11 mouse cellular contexts compared by ENCODE assay signal in genomic region chr3:20334681-20335080, GRCm38 (mm10). TPM values are rescaled to one million over a fixed set of nuclear protein-coding genes. Genes with fewer than 3 reads are reported as not detected.
DNase-seq lines count a peak whose midpoint lies in the region; ATAC-seq and TF ChIP-seq lines count a peak whose summit lies in the region.
"Had no signal": no experiment of that assay in that cellular context is flagged by ENCODE, and none has a peak within 500 bp of the region (broad histone marks: within the 10 kb centered on the region; RNA-seq: fewer than 3 reads in every experiment).

No protein-coding gene starts in this region.

- no peak overlapping the region for H3K27ac ChIP-seq in left cerebral cortex, adult 2 months
- H3K27ac ChIP-seq: neural tube, embryonic 13.5 days had no signal

- no peaks in the 10 kb centered on the region for H3K9me3 ChIP-seq in G1E (replicated peaks)
- H3K9me3 ChIP-seq: neural tube, embryonic 13.5 days had no signal

- peak; percentile 18 for TF ChIP-seq CTCF in left cerebral cortex, adult 2 months (IDR thresholded peaks at IDR 0.05)
- TF ChIP-seq CTCF in G1E (IDR thresholded peaks at IDR 0.05; ENCODE audit: low read depth, low read length), result peak; percentile 39; the same call in 1 of the 2 replicates

- H3K36me3 ChIP-seq in G1E (replicated peaks), result no peaks in the 10 kb centered on the region
- H3K36me3 ChIP-seq: neural tube, embryonic 13.5 days had no signal

- no peaks in the 10 kb centered on the region for H3K4me1 ChIP-seq in G1E (ENCODE audit: insufficient read depth, low read depth, low read length)
- H3K4me1 ChIP-seq: neural tube, embryonic 13.5 days had no signal

- DNase-seq in left cerebral cortex, adult 2 months (ENCODE audit: extremely low spot score in 1 of 2, low spot score in 2 of 2), result no peak
- DNase-seq in left cerebral cortex, postnatal 10 days (ENCODE audit: extremely low spot score in 1 of 2, low spot score in 2 of 2), result no peak
- peak; percentile 2 for DNase-seq in G1E (ENCODE audit: low spot score)
- peak; percentile 50 to 63 for DNase-seq in adrenal gland, postnatal 36 days
- peak; percentile 47 for DNase-seq in lung, postnatal 36 days
- no peak for DNase-seq in yolk sac, embryonic 10.5 days (ENCODE audit: low spot score)
- no peak for DNase-seq in cerebellum, adult 11-12 months
- DNase-seq in heart, postnatal 25 days (ENCODE audit: low spot score), result no peak

- no peak overlapping the region for H3K4me3 ChIP-seq in left cerebral cortex, adult 2 months
- H3K4me3 ChIP-seq in G1E (ENCODE audit: low read depth, low read length), result no peak overlapping the region
- H3K4me3 ChIP-seq: neural tube, embryonic 13.5 days had no signal

- intact Hi-C loops in left cerebral cortex, adult 2 months (cut with DNase I), result no loop called here
- intact Hi-C loops in left cerebral cortex, postnatal 10 days (cut with DNase I), result no loop called here
- intact Hi-C loops in heart, postnatal 25 days (cut with DNase I), result no loop called here

- H3K27me3 ChIP-seq in G1E (ENCODE audit: insufficient read depth, low read length), result no peaks in the 10 kb centered on the region
- H3K27me3 ChIP-seq: neural tube, embryonic 13.5 days had no signal

- ATAC-seq in G1E (ENCODE audit: extremely low read depth, insufficient number of reproducible peaks, low FRiP score, poor library complexity, severe bottlenecking), result peak; percentile 70

RNA-seq across cellular contexts. Expression of gene Agtr1b, which starts 32.3 kb away (rescaled TPM):
- total RNA-seq in left cerebral cortex, adult 2 months (2021), result under 1 TPM in 1 of 2 experiments, not detected in 1; 0.20 TPM
- under 1 TPM; 0.28 to 0.43 TPM for total RNA-seq in left cerebral cortex, postnatal 10 days (2021)
- not detected in 2 replicates for total RNA-seq in G1E (2014; fragmentation: Nextera tagmentation)
- not detected in 2 replicates for total RNA-seq in G1E (2017)
- polyA plus RNA-seq in G1E (2012), result not detected in 2 replicates
- total RNA-seq in adrenal gland, postnatal 36 days (2021), result 10 to 100 TPM; 10.5 to 12.4 TPM
- total RNA-seq in heart, postnatal 25 days (2021), result not detected
- total RNA-seq: heart, postnatal 36 days; liver, adult 2 months had no signal
- polyA plus RNA-seq: liver, adult 2 months had no signal

RNA-seq across cellular contexts. Expression of gene Cpb1, which starts 59.1 kb away (rescaled TPM):
- not detected for total RNA-seq in left cerebral cortex, adult 2 months (2021)
- under 1 TPM in 1 of 2 experiments, not detected in 1; 0.17 TPM for total RNA-seq in left cerebral cortex, postnatal 10 days (2021)
- not detected in 2 replicates for total RNA-seq in G1E (2014; fragmentation: Nextera tagmentation)
- total RNA-seq in G1E (2017), result 0.22 and 1.2 TPM in 2 replicates
- polyA plus RNA-seq in G1E (2012), result not detected in 2 replicates
- 1 to 10 TPM; 5.4 to 6.1 TPM for total RNA-seq in adrenal gland, postnatal 36 days (2021)
- not detected for total RNA-seq in heart, postnatal 25 days (2021)
- total RNA-seq: heart, postnatal 36 days had no signal
- polyA plus RNA-seq: liver, adult 2 months had no signal

Comparison
In these comparisons a context has a peak if more than half of its experiments do, and no peak if none do; other contexts are left out.
1. DNase-seq: peak in G1E (single experiment), adrenal gland, postnatal 36 days (2 of 2) and lung, postnatal 36 days (single experiment); none in left cerebral cortex, adult 2 months (0 of 2), left cerebral cortex, postnatal 10 days (0 of 2), yolk sac, embryonic 10.5 days (single experiment), cerebellum, adult 11-12 months (single experiment) and heart, postnatal 25 days (single experiment).
2. RNA of gene Agtr1b, which starts 32.3 kb away (total RNA-seq): 10.5 to 12.4 TPM in adrenal gland, postnatal 36 days; 0.28 to 0.43 TPM in left cerebral cortex, postnatal 10 days, 0.20 TPM in left cerebral cortex, adult 2 months, not detected in G1E and not detected in heart, postnatal 25 days; every median in the first group is over 4 times any median in the second.